Mouse (Mus musculus) MEL (cell line): ENCODE results near the gene Col6a3. TPM values are rescaled to one million over a fixed set of nuclear protein-coding genes. Genes with fewer than 3 reads are reported as not detected.

Source experiments
- polyA plus RNA-seq, 2 experiments: library from polyadenylated mRNA; stranded (reverse) in 1 of 2; unstranded in 1 of 2; fragments of >175 nt in 1 of 2; fragments of >200 nt in 1 of 2; gene quantifications; 2 replicates each; pipeline versions ENCODE4 v1.2.1 to v1.2.4; 2012; ENCODE audit warnings: low replicate concordance in 2 of 2, low read depth in 1 of 2; ENCODE audit not compliant: insufficient read length in 2 of 2, insufficient read depth in 1 of 2, missing spikeins in 1 of 2
- total RNA-seq: library from RNA; depleted of rRNA; stranded (reverse); fragments of 300-350 nt; gene quantifications from 2 replicates; pipeline ENCODE4 v1.2.3, GENCODE M21; 2012; rRNA removed

The Col6a3 gene
- total and polyA plus RNA-seq, 3 experiments, result not detected

Other genes starting within 250 kb of the Col6a3 start
- gene Cops8, start 241.0 kb downstream of the Col6a3 start, total RNA-seq, result 65.4 and 103 TPM in 2 replicates
- 10 to 100 TPM in 1 of 2 experiments, not detected in 1; 86.7 TPM for gene Cops8, start 241.0 kb downstream of the Col6a3 start, polyA plus RNA-seq
- gene Mlph, start 71.1 kb upstream of the Col6a3 start, total RNA-seq, result not detected in 2 replicates
- not detected for gene Mlph, start 71.1 kb upstream of the Col6a3 start, polyA plus RNA-seq
- not detected in 2 replicates for gene Prlh, start 109.1 kb upstream of the Col6a3 start, total RNA-seq
- not detected for gene Prlh, start 109.1 kb upstream of the Col6a3 start, polyA plus RNA-seq
- not detected in 2 replicates for gene Rab17, start 125.7 kb upstream of the Col6a3 start, total RNA-seq
- gene Rab17, start 125.7 kb upstream of the Col6a3 start, polyA plus RNA-seq, result not detected
- 12.9 and 13.9 TPM in 2 replicates for gene Lrrfip1, start 154.8 kb upstream of the Col6a3 start, total RNA-seq
- gene Lrrfip1, start 154.8 kb upstream of the Col6a3 start, polyA plus RNA-seq, result 10 to 100 TPM in 1 of 2 experiments, not detected in 1; 15.4 TPM